ENCODE assay signal across 18 mouse cellular contexts in genomic region chr10:40431957-40432356, GRCm38 (mm10).
DNase-seq lines count a peak whose midpoint lies in the region; ATAC-seq lines count a peak whose summit lies in the region.
"Had no signal": no experiment of that assay in that cellular context is flagged by ENCODE, and none has a peak within 500 bp of the region (broad histone marks: within the 10 kb centered on the region; RNA-seq: fewer than 3 reads in every experiment).

No protein-coding gene starts in this region.

- 0 out of 2 replicates have a peak, but pooled peaks have one; percentile 30 for ATAC-seq in common myeloid progenitor, adult 5-6 weeks (replicated peaks; ENCODE audit: low read depth, poor library complexity, severe bottlenecking)
- ATAC-seq in megakaryocyte, adult 5-6 weeks (ENCODE audit: poor library complexity, severe bottlenecking): peak; percentile 80
- 0 out of 2 replicates have a peak, but pooled peaks have one; percentile 51 for ATAC-seq in monocyte, adult 5-6 weeks (replicated peaks; ENCODE audit: insufficient number of reproducible peaks, low FRiP score, low TSS enrichment, poor library complexity, severe bottlenecking)
- ATAC-seq: activated CD4-positive, CD25-positive, alpha-beta regulatory T cell, adult 4 months; CD4-positive, CD25-positive, alpha-beta regulatory T cell, adult 4 months; forebrain, embryonic 13.5 days; forebrain, embryonic 15.5 days; forebrain, postnatal 0 days; Patski had no signal

- no peak for DNase-seq in liver
- no peak for DNase-seq in right cerebral cortex, postnatal 36 days (ENCODE audit: low spot score in 2 of 2)
- DNase-seq: adrenal gland, adult 2 months; adrenal gland, postnatal 10 days; adrenal gland, postnatal 25 days; B cell, adult 2 months; cerebellum, adult 11 months; cerebellum, adult 8-10 months; cerebellum, postnatal 14 days; forebrain, postnatal 0 days had no signal

Comparison
In these comparisons a context has a peak if more than half of its experiments do, and no peak if none do; other contexts are left out.
1. ATAC-seq: peak in every context shown above with its lines; median percentile 80 in megakaryocyte, adult 5-6 weeks; 51 in monocyte, adult 5-6 weeks; 30 in common myeloid progenitor, adult 5-6 weeks.